Mouse (Mus musculus) liver, embryonic 12.5 days (tissue): ENCODE results near the gene Tbc1d22b. TPM values are rescaled to one million over a fixed set of nuclear protein-coding genes. Genes with fewer than 3 reads are reported as not detected.
A peak's percentile ranks its signal among the peaks of the same experiment; 100 is the strongest.

ENCODE experiments used
- ATAC-seq: fragments of 200-750 bp; cut with Nextera tagmentation; 2 replicates; pipeline ENCODE4 v1.8.0; 2017; ENCODE audit warnings: moderate number of reproducible peaks, mild to moderate bottlenecking, moderate library complexity
- H3K27ac ChIP-seq: fragments of 300-500 bp; sonication (generic); 2 replicates; pipeline ENCODE4 v1.5.1; 2016; ENCODE audit warnings: mild to moderate bottlenecking
- H3K27me3 ChIP-seq: fragments of 300-500 bp; sonication (generic); replicated peaks from 2 replicates; pipeline ENCODE4 v1.6.1; 2016; ENCODE audit warnings: mild to moderate bottlenecking, moderate library complexity
- H3K36me3 ChIP-seq: fragments of 300-500 bp; sonication (generic); 2 replicates; pipeline ENCODE4 v1.6.1; 2016; ENCODE audit warnings: mild to moderate bottlenecking, moderate library complexity
- H3K4me1 ChIP-seq: fragments of 300-500 bp; sonication (generic); 2 replicates; pipeline ENCODE4 v1.6.1; 2016
- H3K4me2 ChIP-seq: fragments of 300-500 bp; sonication (generic); 2 replicates; pipeline ENCODE4 v1.6.1; 2016; ENCODE audit warnings: mild to moderate bottlenecking, moderate library complexity
- H3K4me3 ChIP-seq: fragments of 300-500 bp; sonication (generic); 2 replicates; pipeline ENCODE4 v1.5.1; 2016; ENCODE audit warnings: mild to moderate bottlenecking, moderate library complexity
- H3K9ac ChIP-seq: fragments of 300-500 bp; sonication (generic); 2 replicates; pipeline ENCODE4 v1.6.1; 2016; ENCODE audit warnings: mild to moderate bottlenecking, moderate library complexity
- H3K9me3 ChIP-seq: fragments of 300-500 bp; sonication (generic); replicated peaks from 2 replicates; pipeline ENCODE4 v1.6.1; 2016; ENCODE audit warnings: mild to moderate bottlenecking, moderate library complexity
- WGBS: fragments of 180-500 bp; shearing (Covaris S2); methylation state at CpG from one replicate; pipeline ENCODE4 v1.1.7; 2016; ENCODE audit not compliant: insufficient replicate concordance; 5-methylcytosine and 5-hydroxymethylcytosine counted together
- polyA plus RNA-seq: library from polyadenylated mRNA; unstranded; fragments of >200 nt; fragmentation: Nextera tagmentation; extraction: Ambion mirVana; gene quantifications from 2 replicates; pipeline ENCODE4 v1.2.1, GENCODE M21; 2016

The Tbc1d22b gene
- polyA plus RNA-seq, 1 experiment from 2014 or later = 7.4 TPM

- Histone ChIP-seq H3K27me3 (no peaks in the 10 kb centered on the region), H3K36me3 (no peaks in the 10 kb centered on the region), H3K9me3 (no peaks in the 10 kb centered on the region), H3K4me3 (no peak overlapping the region), H3K4me1 (peaks cover 15% of the 10 kb centered on the region), H3K4me2 (no peak overlapping the region), H3K9ac (no peak overlapping the region), H3K27ac (no peak overlapping the region)
- 86% methylated on average over 5 of the region's 5 CpGs for WGBS
- no peak for ATAC-seq
Observed at GRCm38 (mm10) chr17:29545241-29545640, 4.3 kb upstream of the Tbc1d22b start.

- no peak for ATAC-seq
- H3K27me3 ChIP-seq = no peaks in the 10 kb centered on the region
- WGBS = 46% methylated on average over 3 of the region's 3 CpGs
- H3K4me2 ChIP-seq = no peak overlapping the region
- H3K4me3 ChIP-seq = no peak overlapping the region
- H3K9me3 ChIP-seq = no peaks in the 10 kb centered on the region
- H3K4me1 ChIP-seq = peaks cover 34% of the 10 kb centered on the region
- H3K27ac ChIP-seq = no peak overlapping the region
- no peaks in the 10 kb centered on the region for H3K36me3 ChIP-seq
- no peak overlapping the region for H3K9ac ChIP-seq
Observed at GRCm38 (mm10) chr17:29548494-29548893, 1.1 kb upstream of the Tbc1d22b start.

GRCm38 (mm10) chr17:29548994-29549393, 591 bp upstream of the Tbc1d22b start:
- 0 out of 2 replicates have a peak overlapping the region, but pooled peaks have one; percentile 65 for H3K27ac ChIP-seq
- ATAC-seq = no peak
- WGBS = 31% methylated on average over 8 of the region's 8 CpGs
- no peaks in the 10 kb centered on the region for H3K36me3 ChIP-seq
- peak overlapping the region; percentile 94 for H3K4me3 ChIP-seq
- H3K9me3 ChIP-seq = no peaks in the 10 kb centered on the region
- no peaks in the 10 kb centered on the region for H3K27me3 ChIP-seq
- peaks cover 38% of the 10 kb centered on the region for H3K4me1 ChIP-seq
- H3K9ac ChIP-seq = 0 out of 2 replicates have a peak overlapping the region, but pooled peaks have one; percentile 91
- H3K4me2 ChIP-seq = peak overlapping the region; percentile 97

GRCm38 (mm10) chr17:29551019-29551418, 1.4 kb downstream of the Tbc1d22b start:
- no peak overlapping the region for H3K27ac ChIP-seq
- H3K4me2 ChIP-seq = peak overlapping the region; percentile 97
- no peaks in the 10 kb centered on the region for H3K27me3 ChIP-seq
- 0 out of 2 replicates have a peak overlapping the region, but pooled peaks have one; percentile 12 for H3K9ac ChIP-seq
- peaks cover 47% of the 10 kb centered on the region for H3K4me1 ChIP-seq
- H3K36me3 ChIP-seq = no peaks in the 10 kb centered on the region
- peak overlapping the region; percentile 94 for H3K4me3 ChIP-seq
- H3K9me3 ChIP-seq = no peaks in the 10 kb centered on the region
- 14% methylated on average over 6 of the region's 6 CpGs for WGBS
- no peak for ATAC-seq

GRCm38 (mm10) chr17:29552162-29552732, 2.7 kb downstream of the Tbc1d22b start, which contains the start of gene Tmem217:
TSS of gene Tmem217 (minus strand) at chr17:29552385.
- peaks cover 56% of the 10 kb centered on the region for H3K4me1 ChIP-seq
- H3K27me3 ChIP-seq = no peaks in the 10 kb centered on the region
- H3K4me2 ChIP-seq = peak within 1 kb of the TSS; percentile 97
- no peak within 1 kb of the TSS for H3K27ac ChIP-seq
- H3K9ac ChIP-seq = 0 out of 2 replicates have a peak within 1 kb of the TSS, but pooled peaks have one; percentile 12
- no peak for ATAC-seq
- no peaks in the 10 kb centered on the region for H3K36me3 ChIP-seq
- H3K9me3 ChIP-seq = no peaks in the 10 kb centered on the region
- H3K4me3 ChIP-seq = 0 out of 2 replicates have a peak within 1 kb of the TSS, but pooled peaks have one; percentile 94
- WGBS = 83% methylated on average over 5 of the region's 5 CpGs

- no peak for ATAC-seq
- Histone ChIP-seq H3K27ac (peak overlapping the region; percentile 33; the same call in 1 of the 2 replicates), H3K9ac (no peak overlapping the region), H3K36me3 (no peaks in the 10 kb centered on the region), H3K27me3 (no peaks in the 10 kb centered on the region), H3K9me3 (no peaks in the 10 kb centered on the region), H3K4me3 (no peak overlapping the region), H3K4me2 (no peak overlapping the region), H3K4me1 (peaks cover 52% of the 10 kb centered on the region)
Observed at GRCm38 (mm10) chr17:29554176-29554575, 4.6 kb downstream of the Tbc1d22b start.

GRCm38 (mm10) chr17:29556456-29556855, 6.9 kb downstream of the Tbc1d22b start:
- Histone ChIP-seq H3K27me3 (no peaks in the 10 kb centered on the region), H3K4me2 (no peak overlapping the region), H3K4me1 (peaks cover 30% of the 10 kb centered on the region), H3K27ac (no peak overlapping the region), H3K9me3 (no peaks in the 10 kb centered on the region), H3K4me3 (no peak overlapping the region), H3K9ac (no peak overlapping the region), H3K36me3 (0 out of 2 replicates have a peak, but pooled peaks cover 2% of the 10 kb centered on the region)
- ATAC-seq = no peak
- 79% methylated on average over 10 of the region's 10 CpGs for WGBS

- WGBS = 73% methylated on average over 7 of the region's 7 CpGs
- Histone ChIP-seq H3K36me3 (0 out of 2 replicates have a peak, but pooled peaks cover 2% of the 10 kb centered on the region), H3K9ac (no peak overlapping the region), H3K9me3 (no peaks in the 10 kb centered on the region), H3K4me1 (peaks cover 27% of the 10 kb centered on the region), H3K27ac (no peak overlapping the region), H3K4me2 (no peak overlapping the region), H3K4me3 (no peak overlapping the region), H3K27me3 (no peaks in the 10 kb centered on the region)
- no peak for ATAC-seq
Observed at GRCm38 (mm10) chr17:29556893-29557292, 7.3 kb downstream of the Tbc1d22b start.

GRCm38 (mm10) chr17:29558476-29558875, 8.9 kb downstream of the Tbc1d22b start:
- 0 out of 2 replicates have a peak, but pooled peaks cover 2% of the 10 kb centered on the region for H3K36me3 ChIP-seq
- H3K9ac ChIP-seq = no peak overlapping the region
- no peaks in the 10 kb centered on the region for H3K27me3 ChIP-seq
- no peak overlapping the region for H3K27ac ChIP-seq
- peaks cover 23% of the 10 kb centered on the region for H3K4me1 ChIP-seq
- ATAC-seq = no peak
- H3K9me3 ChIP-seq = no peaks in the 10 kb centered on the region
- H3K4me2 ChIP-seq = no peak overlapping the region
- no peak overlapping the region for H3K4me3 ChIP-seq
- 68% methylated on average over 5 of the region's 5 CpGs for WGBS

- no peak overlapping the region for H3K4me3 ChIP-seq
- 98% methylated on average over 5 of the region's 5 CpGs for whole genome bisulfite sequencing
- no peaks in the 10 kb centered on the region for H3K4me1 ChIP-seq
- no peak for ATAC-seq
- H3K9ac ChIP-seq = no peak overlapping the region
- H3K36me3 ChIP-seq = peaks cover 42% of the 10 kb centered on the region
- no peaks in the 10 kb centered on the region for H3K27me3 ChIP-seq
- H3K4me2 ChIP-seq = no peak overlapping the region
- no peaks in the 10 kb centered on the region for H3K9me3 ChIP-seq
- no peak overlapping the region for H3K27ac ChIP-seq
Observed at GRCm38 (mm10) chr17:29565521-29565920, 15.9 kb downstream of the Tbc1d22b start.

- no peak overlapping the region for H3K27ac ChIP-seq
- no peaks in the 10 kb centered on the region for H3K9me3 ChIP-seq
- H3K36me3 ChIP-seq = peaks cover 70% of the 10 kb centered on the region
- no peaks in the 10 kb centered on the region for H3K27me3 ChIP-seq
- no peak overlapping the region for H3K4me3 ChIP-seq
- WGBS = 88% methylated on average over 15 of the region's 15 CpGs
- no peak overlapping the region for H3K9ac ChIP-seq
- no peak for ATAC-seq
- no peaks in the 10 kb centered on the region for H3K4me1 ChIP-seq
- H3K4me2 ChIP-seq = no peak overlapping the region
Observed at GRCm38 (mm10) chr17:29568435-29568834, 18.9 kb downstream of the Tbc1d22b start.

GRCm38 (mm10) chr17:29569831-29570230, 20.2 kb downstream of the Tbc1d22b start:
- no peak overlapping the region for H3K4me2 ChIP-seq
- no peaks in the 10 kb centered on the region for H3K27me3 ChIP-seq
- H3K9me3 ChIP-seq = no peaks in the 10 kb centered on the region
- H3K36me3 ChIP-seq = peaks cover 76% of the 10 kb centered on the region
- H3K4me1 ChIP-seq = no peaks in the 10 kb centered on the region
- 79% methylated on average over 6 of the region's 6 CpGs for WGBS
- H3K4me3 ChIP-seq = no peak overlapping the region
- no peak for ATAC-seq
- H3K27ac ChIP-seq = no peak overlapping the region
- H3K9ac ChIP-seq = no peak overlapping the region
